Mouse (Mus musculus): ENCODE results near the gene Efcab14.

DNA sequence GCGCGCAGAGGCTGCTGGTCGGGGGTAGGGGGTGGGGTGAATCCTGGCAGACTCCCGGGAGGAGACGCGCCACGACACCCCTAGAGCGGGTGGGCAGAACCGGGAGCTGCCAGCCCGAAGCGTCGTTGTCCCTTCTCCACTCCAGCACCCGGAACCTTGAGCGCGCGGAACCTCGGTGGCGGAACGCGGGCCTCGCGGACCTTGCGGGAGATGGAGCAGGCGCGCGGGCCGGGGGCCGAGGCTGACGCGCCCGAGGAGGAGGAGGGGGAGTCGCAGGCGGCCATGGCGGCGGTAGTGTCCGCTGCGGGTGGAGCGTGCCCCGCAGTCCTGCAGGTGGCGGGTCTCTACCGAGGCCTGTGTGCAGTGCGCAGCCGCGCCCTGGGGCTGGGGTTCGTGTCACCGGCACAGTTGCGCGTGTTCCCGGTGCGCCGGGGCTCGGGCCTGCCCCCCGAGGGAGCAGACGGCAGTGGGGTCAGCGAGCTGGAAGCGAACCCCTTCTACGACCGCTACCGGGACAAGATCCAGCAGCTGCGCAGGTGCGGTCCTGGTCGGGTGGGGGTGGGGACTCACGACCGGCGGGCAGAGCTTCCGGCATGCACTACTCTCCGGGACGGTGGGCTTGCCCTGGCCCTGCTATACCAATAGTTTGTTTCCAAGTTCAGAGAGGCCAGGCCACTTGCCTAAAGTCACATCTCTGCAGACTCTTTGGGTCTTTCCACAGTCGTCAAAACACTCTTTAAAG lies 47.4 kb downstream of the Efcab14 start, which contains the start of gene Atpaf1:
- TF ChIP-seq CTCF (IDR thresholded peaks at IDR 0.05; ENCODE audit: insufficient read depth, low read length) (no peak), POLR2A (IDR thresholded peaks at IDR 0.05; ENCODE audit: borderline replicate concordance, extremely low read depth, low read depth, low read length) (peak; percentile 47; the same call in 1 of the 2 replicates)
